Mouse (Mus musculus) limb, embryonic 10.5 days (tissue): ENCODE data around the gene Zfp764. TPM values are rescaled to one million over a fixed set of nuclear protein-coding genes. Genes with fewer than 3 reads are reported as not detected.
"Not testable (repeated sequence)": the region's sequence is repeated elsewhere in the genome, so short reads cannot be mapped to it uniquely, and the experiment has no call there.

Experiments
- DNase-seq: peaks from one replicate; pipeline ENCODE4 v3.0.0-alpha.2; 2017; ENCODE audit warnings: low spot score
- H3K27ac ChIP-seq: fragments of 300-500 bp; sonication (generic); 2 replicates; pipeline ENCODE4 v1.5.1; 2016; ENCODE audit warnings: mild to moderate bottlenecking
- H3K27me3 ChIP-seq: fragments of 300-500 bp; sonication (generic); 2 replicates; pipeline ENCODE4 v1.6.1; 2016; ENCODE audit warnings: low read depth, mild to moderate bottlenecking; ENCODE audit not compliant: poor library complexity, severe bottlenecking
- H3K36me3 ChIP-seq: fragments of 300-500 bp; sonication (generic); 2 replicates; pipeline ENCODE4 v1.6.1; 2016; ENCODE audit warnings: mild to moderate bottlenecking, moderate library complexity
- H3K4me1 ChIP-seq: fragments of 300-500 bp; sonication (generic); 2 replicates; pipeline ENCODE4 v1.6.1; 2016
- H3K4me3 ChIP-seq: fragments of 300-500 bp; sonication (generic); 2 replicates; pipeline ENCODE4 v1.5.1; 2016; ENCODE audit warnings: mild to moderate bottlenecking, moderate library complexity
- H3K9me3 ChIP-seq: fragments of 300-500 bp; sonication (generic); replicated peaks from 2 replicates; pipeline ENCODE4 v1.6.1; 2016; ENCODE audit warnings: mild to moderate bottlenecking
- WGBS: fragments of 180-500 bp; shearing (Covaris S2); methylation state at CpG from one replicate; pipeline ENCODE4 v1.1.7; 2016; 5-methylcytosine and 5-hydroxymethylcytosine counted together
- polyA plus RNA-seq: library from polyadenylated mRNA; unstranded; fragments of >200 nt; fragmentation: Nextera tagmentation; extraction: Ambion mirVana; gene quantifications from 2 replicates; pipeline ENCODE4 v1.2.1, GENCODE M21; 2016

Gene Zfp764
- polyA plus RNA-seq, 1 experiment from 2014 or later = 7.9 TPM

- H3K4me3 ChIP-seq, H3K27me3 ChIP-seq: not testable (repeated sequence)
- WGBS = 92% methylated on average over 4 of the region's 4 CpGs
Observed at GRCm38 (mm10) chr7:127385560-127385959, 21.1 kb downstream of the Zfp764 start.

GRCm38 (mm10) chr7:127378310-127378921 is 28.2 kb downstream of the Zfp764 start:
- WGBS = 78% methylated on average over 6 of the region's 6 CpGs
- H3K4me3 ChIP-seq = no peak overlapping the region
- peaks cover 26% of the 10 kb centered on the region for H3K36me3 ChIP-seq
- no peaks in the 10 kb centered on the region for H3K9me3 ChIP-seq
- H3K27ac ChIP-seq = no peak overlapping the region
- H3K27me3 ChIP-seq = no peaks in the 10 kb centered on the region
- H3K4me1 ChIP-seq = peaks cover 7% of the 10 kb centered on the region; the same call in 1 of the 2 replicates
- no peak for DNase-seq

More at GRCm38 (mm10) chr7:127385560-127385959, 21.1 kb downstream of the Zfp764 start:
- not testable (repeated sequence) for H3K4me1 ChIP-seq, H3K27ac ChIP-seq, H3K9me3 ChIP-seq, DNase-seq
- H3K36me3 ChIP-seq = peaks cover 38% of the 10 kb centered on the region

GRCm38 (mm10) chr7:127375271-127376245 is 31.1 kb downstream of the Zfp764 start, which contains the start of gene Zfp747:
Gene Zfp747, minus strand, starts transcription at chr7:127376050.
- Histone ChIP-seq H3K27ac (peak within 1 kb of the TSS; percentile 78), H3K4me3 (peak within 1 kb of the TSS; percentile 67), H3K36me3 (peaks cover 25% of the 10 kb centered on the region)
- H3K9me3 ChIP-seq, H3K4me1 ChIP-seq, H3K27me3 ChIP-seq: not testable (repeated sequence)
- peak; percentile 86 for DNase-seq
- 4% methylated on average over 49 of the region's 49 CpGs for WGBS

GRCm38 (mm10) chr7:127371870-127372269 is 34.8 kb downstream of the Zfp764 start:
- H3K27me3 ChIP-seq, DNase-seq, H3K27ac ChIP-seq, H3K4me3 ChIP-seq, H3K4me1 ChIP-seq, H3K9me3 ChIP-seq: not testable (repeated sequence)
- H3K36me3 ChIP-seq = peaks cover 25% of the 10 kb centered on the region
- WGBS = 80% methylated on average over 3 of the region's 3 CpGs

DNA sequence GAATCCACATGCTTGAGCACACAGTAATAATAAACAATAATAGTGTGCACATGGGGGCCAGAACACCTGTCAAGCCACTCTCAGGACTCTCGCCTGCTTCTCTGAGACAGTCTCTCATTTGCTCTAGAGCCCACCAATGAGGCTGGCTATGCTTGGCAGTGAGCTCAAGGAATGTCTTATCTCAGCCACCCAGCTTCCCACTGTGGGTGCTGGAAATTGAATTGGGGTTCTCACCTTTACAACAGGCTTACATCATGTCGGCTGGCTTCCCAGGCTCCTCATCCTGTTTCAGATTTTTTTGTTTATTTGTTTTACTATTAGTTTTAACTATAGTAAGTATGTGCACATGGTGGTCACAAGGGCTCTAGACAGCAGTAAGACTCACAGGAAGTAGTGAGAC is 35.4 kb downstream of the Zfp764 start:
- Histone ChIP-seq H3K36me3 (peaks cover 25% of the 10 kb centered on the region), H3K4me1 (peaks cover 7% of the 10 kb centered on the region; the same call in 1 of the 2 replicates), H3K27ac (no peak overlapping the region), H3K27me3 (no peaks in the 10 kb centered on the region), H3K9me3 (no peaks in the 10 kb centered on the region), H3K4me3 (no peak overlapping the region)
- no peak for DNase-seq
- 88% methylated on average over 2 of the region's 2 CpGs for WGBS

DNA sequence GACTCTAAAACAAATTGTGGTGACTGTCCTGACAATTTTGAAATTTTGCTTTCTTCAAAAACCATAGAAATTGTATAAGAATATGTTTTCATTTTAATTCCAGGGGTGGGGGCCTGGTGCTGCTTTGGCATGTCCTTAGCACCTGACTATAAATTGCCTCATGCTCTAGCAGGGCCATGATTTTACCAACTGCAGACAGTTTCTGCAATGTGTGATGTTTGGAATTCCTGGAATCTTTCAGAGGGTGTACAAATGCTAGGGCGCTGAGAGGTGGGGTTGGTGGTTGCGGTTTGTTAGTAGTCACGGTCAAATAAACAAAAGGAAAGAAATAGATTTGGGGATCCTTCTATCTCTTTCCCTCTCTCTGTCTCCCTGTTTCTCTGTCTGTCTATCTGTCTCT is 40.4 kb downstream of the Zfp764 start:
- no peak overlapping the region for H3K27ac ChIP-seq
- no peaks in the 10 kb centered on the region for H3K9me3 ChIP-seq
- WGBS = 89% methylated on average over 3 of the region's 3 CpGs
- no peak overlapping the region for H3K4me3 ChIP-seq
- DNase-seq = no peak
- peaks cover 10% of the 10 kb centered on the region for H3K4me1 ChIP-seq
- H3K27me3 ChIP-seq = peaks cover 42% of the 10 kb centered on the region
- H3K36me3 ChIP-seq = no peaks in the 10 kb centered on the region

DNA sequence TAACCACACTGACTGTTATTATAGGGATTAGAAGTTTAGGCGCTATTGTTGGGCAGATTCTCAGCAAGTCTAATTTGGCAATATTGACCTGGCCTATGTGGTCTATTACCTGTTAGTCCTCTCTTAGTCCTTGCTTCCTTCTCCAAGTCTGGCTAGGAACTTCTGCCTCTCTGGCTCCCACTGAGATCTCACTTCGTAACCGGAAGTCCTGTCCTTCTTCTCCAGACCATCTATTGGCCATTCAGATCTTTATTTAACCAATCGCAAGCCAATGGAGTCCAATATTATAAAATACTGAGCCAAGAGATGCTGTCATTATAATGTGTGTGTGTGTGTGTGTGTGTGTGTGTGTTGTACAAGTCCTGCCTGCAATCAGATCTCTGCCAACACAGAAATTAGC is 42.5 kb downstream of the Zfp764 start:
- no peak for DNase-seq
- Histone ChIP-seq H3K9me3 (no peaks in the 10 kb centered on the region), H3K4me3 (peak overlapping the region; percentile 58), H3K4me1 (peaks cover 10% of the 10 kb centered on the region), H3K27ac (no peak overlapping the region), H3K27me3 (peaks cover 52% of the 10 kb centered on the region), H3K36me3 (no peaks in the 10 kb centered on the region)
- 64% methylated on average over 4 of the region's 4 CpGs for WGBS

DNA sequence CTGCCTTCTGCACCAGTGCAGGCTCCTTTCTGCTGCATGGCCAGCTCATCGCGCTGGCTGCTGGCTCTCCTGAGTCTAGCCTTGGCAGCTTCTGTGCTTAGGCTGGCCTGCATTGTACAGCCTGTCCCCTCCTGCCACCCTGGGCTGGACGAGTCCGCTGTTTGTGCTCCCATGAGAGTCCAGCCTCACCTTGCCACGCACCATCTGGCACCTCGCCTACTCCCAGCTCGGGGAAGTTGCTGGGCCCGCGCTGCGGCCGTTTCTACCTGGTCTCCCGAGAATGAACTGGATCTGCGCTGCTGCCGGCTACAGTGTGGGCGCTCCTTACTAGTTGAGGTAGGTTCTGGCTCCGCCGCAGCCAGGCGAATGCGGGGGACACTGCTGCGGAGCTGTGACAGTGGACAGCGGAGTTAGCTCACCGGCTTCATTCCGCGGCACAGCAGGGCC is 43.1 kb downstream of the Zfp764 start:
- Histone ChIP-seq H3K27ac (peak overlapping the region; percentile 50), H3K9me3 (no peaks in the 10 kb centered on the region), H3K4me1 (peaks cover 10% of the 10 kb centered on the region), H3K4me3 (peak overlapping the region; percentile 58), H3K27me3 (peaks cover 52% of the 10 kb centered on the region), H3K36me3 (no peaks in the 10 kb centered on the region)
- WGBS = 2% methylated on average over 24 of the region's 24 CpGs
- peak; percentile 68 for DNase-seq

- 30% methylated on average over 13 of the region's 13 CpGs for WGBS
- not testable (repeated sequence) for DNase-seq, H3K27ac ChIP-seq, H3K4me3 ChIP-seq, H3K36me3 ChIP-seq, H3K9me3 ChIP-seq
- H3K27me3 ChIP-seq = peaks cover 52% of the 10 kb centered on the region
- H3K4me1 ChIP-seq = peaks cover 10% of the 10 kb centered on the region
Observed at GRCm38 (mm10) chr7:127362418-127362817, 44.2 kb downstream of the Zfp764 start.

- Histone ChIP-seq H3K4me1 (peaks cover 10% of the 10 kb centered on the region), H3K27ac (no peak overlapping the region), H3K36me3 (no peaks in the 10 kb centered on the region), H3K27me3 (peaks cover 52% of the 10 kb centered on the region), H3K9me3 (no peaks in the 10 kb centered on the region), H3K4me3 (no peak overlapping the region)
- no peak for DNase-seq
- 55% methylated on average over 13 of the region's 13 CpGs for WGBS
Observed at GRCm38 (mm10) chr7:127361449-127361848, 45.2 kb downstream of the Zfp764 start.

DNA sequence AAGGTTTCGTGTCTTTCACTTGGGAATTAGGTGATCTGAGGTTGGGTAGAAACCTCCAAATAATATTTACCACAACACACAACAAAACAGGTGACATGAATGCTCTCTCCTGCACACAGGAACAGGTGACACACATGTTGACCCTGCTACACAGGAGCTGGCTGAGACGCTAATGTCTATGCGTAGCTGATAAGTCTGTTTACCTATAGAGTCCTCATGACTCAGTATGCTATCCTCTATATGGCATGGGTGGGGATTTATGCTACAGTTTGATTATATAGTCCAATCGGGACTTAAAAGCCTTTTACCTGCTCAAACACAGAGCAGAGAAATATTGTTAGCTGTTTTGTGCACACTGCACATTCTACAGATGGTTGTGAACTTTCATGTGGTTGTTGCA is 46.4 kb downstream of the Zfp764 start:
- H3K27me3 ChIP-seq = peaks cover 48% of the 10 kb centered on the region
- no peaks in the 10 kb centered on the region for H3K36me3 ChIP-seq
- no peaks in the 10 kb centered on the region for H3K9me3 ChIP-seq
- no peak overlapping the region for H3K4me3 ChIP-seq
- H3K27ac ChIP-seq = no peak overlapping the region
- no peak for DNase-seq
- peaks cover 10% of the 10 kb centered on the region for H3K4me1 ChIP-seq
- 83% methylated on average over 4 of the region's 4 CpGs for WGBS

- H3K4me3 ChIP-seq = no peak overlapping the region
- H3K9me3 ChIP-seq = no peaks in the 10 kb centered on the region
- WGBS = 72% methylated on average over 4 of the region's 4 CpGs
- no peak for DNase-seq
- H3K36me3 ChIP-seq = no peaks in the 10 kb centered on the region
- no peak overlapping the region for H3K27ac ChIP-seq
- H3K27me3 ChIP-seq = peaks cover 30% of the 10 kb centered on the region
- peaks cover 3% of the 10 kb centered on the region for H3K4me1 ChIP-seq
Observed at GRCm38 (mm10) chr7:127358472-127358871, 48.1 kb downstream of the Zfp764 start.

- 73% methylated on average over 2 of the region's 2 CpGs for WGBS
Observed at GRCm38 (mm10) chr7:127357871-127358270, 48.8 kb downstream of the Zfp764 start.

More at GRCm38 (mm10) chr7:127357871-127358270, 48.8 kb downstream of the Zfp764 start:
- Histone ChIP-seq H3K36me3 (no peaks in the 10 kb centered on the region), H3K9me3 (no peaks in the 10 kb centered on the region), H3K27ac (no peak overlapping the region), H3K27me3 (peaks cover 24% of the 10 kb centered on the region), H3K4me3 (no peak overlapping the region), H3K4me1 (no peaks in the 10 kb centered on the region)
- DNase-seq = no peak
